Mouse (Mus musculus) heart, embryonic 15.5 days (tissue): ENCODE measurements around the gene Rec114. TPM values are rescaled to one million over a fixed set of nuclear protein-coding genes. Genes with fewer than 3 reads are reported as not detected.

Source experiments
- ATAC-seq: fragments of 200-750 bp; cut with Nextera tagmentation; replicated peaks from 2 replicates; pipeline ENCODE4 v1.8.0; 2017; ENCODE audit warnings: low read depth, moderate TSS enrichment; ENCODE audit not compliant: insufficient number of reproducible peaks, insufficient read depth, low FRiP score
- H3K27ac ChIP-seq: fragments of 300-500 bp; sonication (generic); 2 replicates; pipeline ENCODE4 v1.5.1; 2015; ENCODE audit warnings: mild to moderate bottlenecking, inconsistent platforms
- H3K27me3 ChIP-seq: fragments of 300-500 bp; sonication (generic); 2 replicates; pipeline ENCODE4 v1.6.1; 2015; ENCODE audit warnings: inconsistent platforms
- H3K36me3 ChIP-seq: fragments of 300-500 bp; sonication (generic); 2 replicates; pipeline ENCODE4 v1.6.1; 2015; ENCODE audit warnings: mild to moderate bottlenecking, inconsistent platforms
- H3K4me1 ChIP-seq: fragments of 300-500 bp; sonication (generic); replicated peaks from 2 replicates; pipeline ENCODE4 v1.6.1; 2015; ENCODE audit warnings: inconsistent platforms
- H3K4me2 ChIP-seq: fragments of 300-500 bp; sonication (generic); 2 replicates; pipeline ENCODE4 v1.6.1; 2015; ENCODE audit warnings: inconsistent platforms, mild to moderate bottlenecking, moderate library complexity
- H3K4me3 ChIP-seq: fragments of 300-500 bp; sonication (generic); 2 replicates; pipeline ENCODE4 v1.5.1; 2015; ENCODE audit warnings: mild to moderate bottlenecking, inconsistent platforms
- H3K9ac ChIP-seq: fragments of 300-500 bp; sonication (generic); 2 replicates; pipeline ENCODE4 v1.6.1; 2015; ENCODE audit warnings: mild to moderate bottlenecking, inconsistent platforms
- H3K9me3 ChIP-seq: fragments of 300-500 bp; sonication (generic); replicated peaks from 2 replicates; pipeline ENCODE4 v1.6.1; 2016; ENCODE audit warnings: inconsistent platforms
- WGBS: fragments of 180-500 bp; shearing (Covaris S2); methylation state at CpG from one replicate; pipeline ENCODE4 v1.1.7; 2015; ENCODE audit warnings: mixed read lengths; 5-methylcytosine and 5-hydroxymethylcytosine counted together
- polyA plus RNA-seq: library from polyadenylated mRNA; unstranded; fragments of >200 nt; fragmentation: Nextera tagmentation; extraction: Ambion mirVana; gene quantifications from 2 replicates; pipeline ENCODE4 v1.2.1, GENCODE M21; 2015

The Rec114 gene
- polyA plus RNA-seq, 1 experiment from 2014 or later: 11.9 TPM

GRCm38 (mm10) chr9:58662791-58663190, 81.0 kb downstream of the Rec114 start:
- peaks cover 28% of the 10 kb centered on the region for H3K36me3 ChIP-seq
- 72% methylated on average over 3 of the region's 3 CpGs for WGBS
- no peak for ATAC-seq
- H3K9ac ChIP-seq: no peak overlapping the region
- H3K4me3 ChIP-seq: no peak overlapping the region
- no peak overlapping the region for H3K27ac ChIP-seq
- peaks cover 23% of the 10 kb centered on the region for H3K4me1 ChIP-seq
- no peak overlapping the region for H3K4me2 ChIP-seq
- H3K9me3 ChIP-seq: no peaks in the 10 kb centered on the region
- H3K27me3 ChIP-seq: no peaks in the 10 kb centered on the region

- no peaks in the 10 kb centered on the region for H3K9me3 ChIP-seq
- H3K4me3 ChIP-seq: no peak overlapping the region
- no peak overlapping the region for H3K27ac ChIP-seq
- H3K4me2 ChIP-seq: no peak overlapping the region
- H3K4me1 ChIP-seq: peaks cover 26% of the 10 kb centered on the region
- H3K27me3 ChIP-seq: no peaks in the 10 kb centered on the region
- ATAC-seq: no peak
- no peak overlapping the region for H3K9ac ChIP-seq
- WGBS: 91% methylated on average over 4 of the region's 4 CpGs
- peaks cover 28% of the 10 kb centered on the region for H3K36me3 ChIP-seq
These were observed 81.8 kb downstream of the Rec114 start for GRCm38 (mm10) chr9:58662007-58662406.

GRCm38 (mm10) chr9:58660673-58661072, 83.1 kb downstream of the Rec114 start:
- no peak overlapping the region for H3K9ac ChIP-seq
- no peak for ATAC-seq
- no peak overlapping the region for H3K27ac ChIP-seq
- peaks cover 28% of the 10 kb centered on the region for H3K36me3 ChIP-seq
- peaks cover 26% of the 10 kb centered on the region for H3K4me1 ChIP-seq
- H3K4me2 ChIP-seq: no peak overlapping the region
- no peaks in the 10 kb centered on the region for H3K9me3 ChIP-seq
- no peak overlapping the region for H3K4me3 ChIP-seq
- no peaks in the 10 kb centered on the region for H3K27me3 ChIP-seq
- 89% methylated on average over 3 of the region's 3 CpGs for WGBS

- H3K36me3 ChIP-seq: peaks cover 28% of the 10 kb centered on the region; the same call in 1 of the 2 replicates
- no peaks in the 10 kb centered on the region for H3K9me3 ChIP-seq
- no peak for ATAC-seq
- H3K27me3 ChIP-seq: no peaks in the 10 kb centered on the region
- H3K4me1 ChIP-seq: peaks cover 26% of the 10 kb centered on the region
- H3K4me2 ChIP-seq: no peak overlapping the region
- H3K9ac ChIP-seq: no peak overlapping the region
- no peak overlapping the region for H3K4me3 ChIP-seq
- H3K27ac ChIP-seq: peak overlapping the region; percentile 53
- 67% methylated on average over 9 of the region's 9 CpGs for WGBS
These were observed 83.8 kb downstream of the Rec114 start for GRCm38 (mm10) chr9:58659989-58660388.

- Histone ChIP-seq H3K36me3 (peaks cover 25% of the 10 kb centered on the region; the same call in 1 of the 2 replicates), H3K9ac (no peak overlapping the region), H3K27ac (peak overlapping the region; percentile 53; the same call in 1 of the 2 replicates)
These were observed 84.4 kb downstream of the Rec114 start for GRCm38 (mm10) chr9:58659331-58659730.

GRCm38 (mm10) chr9:58658596-58659309, 85.0 kb downstream of the Rec114 start:
- no peak overlapping the region for H3K9ac ChIP-seq
- no peak overlapping the region for H3K4me2 ChIP-seq
- no peak overlapping the region for H3K4me3 ChIP-seq
- ATAC-seq: no peak; the same call in 1 of the 2 replicates
- H3K36me3 ChIP-seq: peaks cover 24% of the 10 kb centered on the region; the same call in 1 of the 2 replicates
- peak overlapping the region; percentile 53 for H3K27ac ChIP-seq
- no peaks in the 10 kb centered on the region for H3K27me3 ChIP-seq
- peaks cover 26% of the 10 kb centered on the region for H3K4me1 ChIP-seq
- WGBS: 60% methylated on average over 4 of the region's 4 CpGs
- no peaks in the 10 kb centered on the region for H3K9me3 ChIP-seq

More at GRCm38 (mm10) chr9:58659331-58659730, 84.4 kb downstream of the Rec114 start:
- H3K4me1 ChIP-seq: peaks cover 26% of the 10 kb centered on the region
- no peak overlapping the region for H3K4me3 ChIP-seq
- no peak overlapping the region for H3K4me2 ChIP-seq
- H3K9me3 ChIP-seq: no peaks in the 10 kb centered on the region
- ATAC-seq: no peak
- WGBS: 85% methylated on average over 3 of the region's 3 CpGs
- no peaks in the 10 kb centered on the region for H3K27me3 ChIP-seq

- peak overlapping the region; percentile 53; the same call in 1 of the 2 replicates for H3K27ac ChIP-seq
- WGBS: 54% methylated on average over 5 of the region's 5 CpGs
- 0 out of 2 replicates have a peak, but pooled peaks have one; percentile 27 for ATAC-seq
These were observed 85.8 kb downstream of the Rec114 start for GRCm38 (mm10) chr9:58657735-58658512.

GRCm38 (mm10) chr9:58656824-58657223, 86.9 kb downstream of the Rec114 start:
- H3K27ac ChIP-seq: 0 out of 2 replicates have a peak overlapping the region, but pooled peaks have one; percentile 1
- no peak for ATAC-seq
- 91% methylated on average over 2 of the region's 2 CpGs for WGBS
- peaks cover 26% of the 10 kb centered on the region for H3K4me1 ChIP-seq
- H3K4me2 ChIP-seq: no peak overlapping the region
- H3K27me3 ChIP-seq: no peaks in the 10 kb centered on the region
- peaks cover 26% of the 10 kb centered on the region; the same call in 1 of the 2 replicates for H3K36me3 ChIP-seq
- H3K9ac ChIP-seq: no peak overlapping the region
- H3K4me3 ChIP-seq: no peak overlapping the region
- no peaks in the 10 kb centered on the region for H3K9me3 ChIP-seq

More at GRCm38 (mm10) chr9:58657735-58658512, 85.8 kb downstream of the Rec114 start:
- Histone ChIP-seq H3K36me3 (peaks cover 25% of the 10 kb centered on the region; the same call in 1 of the 2 replicates), H3K9me3 (no peaks in the 10 kb centered on the region), H3K27me3 (no peaks in the 10 kb centered on the region), H3K4me1 (peaks cover 26% of the 10 kb centered on the region), H3K9ac (no peak overlapping the region), H3K4me3 (no peak overlapping the region), H3K4me2 (no peak overlapping the region)

GRCm38 (mm10) chr9:58656396-58656795, 87.4 kb downstream of the Rec114 start:
- Histone ChIP-seq H3K27ac (no peak overlapping the region), H3K27me3 (no peaks in the 10 kb centered on the region), H3K9ac (no peak overlapping the region), H3K4me3 (no peak overlapping the region), H3K9me3 (no peaks in the 10 kb centered on the region), H3K4me1 (peaks cover 26% of the 10 kb centered on the region), H3K36me3 (peaks cover 28% of the 10 kb centered on the region), H3K4me2 (no peak overlapping the region)
- ATAC-seq: no peak
- WGBS: 69% methylated on average over 2 of the region's 2 CpGs

GRCm38 (mm10) chr9:58654494-58654893, 89.3 kb downstream of the Rec114 start:
- H3K27ac ChIP-seq: no peak overlapping the region
- WGBS: 74% methylated on average over 4 of the region's 4 CpGs
- no peak for ATAC-seq
- H3K27me3 ChIP-seq: no peaks in the 10 kb centered on the region
- H3K36me3 ChIP-seq: peaks cover 22% of the 10 kb centered on the region
- H3K9ac ChIP-seq: no peak overlapping the region
- H3K4me2 ChIP-seq: no peak overlapping the region
- no peak overlapping the region for H3K4me3 ChIP-seq
- no peaks in the 10 kb centered on the region for H3K9me3 ChIP-seq
- peaks cover 20% of the 10 kb centered on the region for H3K4me1 ChIP-seq

GRCm38 (mm10) chr9:58651993-58652392, 91.8 kb downstream of the Rec114 start:
- Histone ChIP-seq H3K9me3 (no peaks in the 10 kb centered on the region), H3K27ac (no peak overlapping the region), H3K27me3 (no peaks in the 10 kb centered on the region), H3K9ac (no peak overlapping the region), H3K4me3 (no peak overlapping the region), H3K4me2 (no peak overlapping the region), H3K36me3 (peaks cover 22% of the 10 kb centered on the region), H3K4me1 (0 out of 2 replicates have a peak, but pooled peaks cover 3% of the 10 kb centered on the region)
- WGBS: 54% methylated on average over 4 of the region's 4 CpGs
- ATAC-seq: no peak
